Mouse (Mus musculus) erythroblast, embryonic 14.5 days (primary cell): Measurements from ENCODE around the gene Bcl2l10.

Source experiments
- GATA1 ChIP-seq: IDR thresholded peaks from 2 replicates; pipeline ENCODE4 v1.6.1; 2012; ENCODE audit warnings: low read length, inconsistent platforms, mixed read lengths
- TAL1 ChIP-seq: IDR thresholded peaks from 3 replicates; pipeline ENCODE4 v1.6.1; 2012; ENCODE audit warnings: low read length, inconsistent platforms, mixed read lengths

DNA sequence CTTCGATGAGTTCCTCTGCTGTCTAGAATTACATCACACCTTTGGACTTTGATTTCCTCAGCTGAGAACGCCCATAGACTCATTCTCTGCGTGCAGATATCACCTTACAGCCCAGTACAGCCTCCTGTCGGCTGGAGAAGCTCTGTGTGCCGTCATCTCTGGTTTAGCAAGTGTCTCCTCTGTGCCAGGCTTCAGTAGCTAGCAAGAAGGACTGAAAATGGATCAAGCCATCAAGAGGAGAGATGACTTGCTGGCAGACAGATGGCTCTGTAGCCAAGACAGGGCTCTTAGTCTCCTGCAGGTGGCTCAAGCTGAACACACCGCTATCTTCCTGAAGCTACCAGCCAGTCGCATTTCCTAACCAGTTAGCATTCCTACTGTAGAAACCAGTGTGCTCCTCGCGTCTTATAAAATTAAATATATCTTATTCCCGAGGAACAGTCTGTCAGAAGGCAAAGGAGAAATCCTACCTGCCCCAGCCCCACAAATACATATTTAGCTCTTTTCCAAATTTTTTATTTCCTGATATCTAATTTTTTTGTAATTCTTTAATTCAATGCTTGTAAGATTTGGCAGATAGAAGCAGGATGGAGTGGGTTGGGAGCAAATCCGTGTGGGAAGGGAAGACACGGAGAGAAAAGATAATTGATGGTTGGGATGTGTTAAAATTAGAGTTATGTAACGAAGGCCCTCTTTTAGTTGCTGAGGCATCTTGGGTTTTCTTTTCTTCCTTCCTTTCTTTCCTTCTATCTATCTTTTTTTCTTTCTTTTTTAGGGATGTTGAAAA is 25.3 kb upstream of the Bcl2l10 start:
- TF ChIP-seq GATA1 (no peak), TAL1 (no peak)
